Mouse (Mus musculus) G1E (cell line): ENCODE results near the gene Pde4d. TPM values are rescaled to one million over a fixed set of nuclear protein-coding genes. Genes with fewer than 3 reads are reported as not detected.

Experiments
- ATAC-seq: 2 replicates; pipeline ENCODE4 v1.8.0; 2016; ENCODE audit warnings: mild to moderate bottlenecking; ENCODE audit not compliant: insufficient number of reproducible peaks, poor library complexity, low FRiP score, severe bottlenecking; ENCODE audit errors: extremely low read depth
- DNase-seq: peaks from one replicate; pipeline ENCODE4 v3.0.0; 2012; ENCODE audit warnings: low spot score
- H3K27me3 ChIP-seq: 2 replicates; pipeline ENCODE4 v1.6.1; 2012; ENCODE audit warnings: mild to moderate bottlenecking, low read length, inconsistent platforms; ENCODE audit not compliant: insufficient read depth
- H3K36me3 ChIP-seq: replicated peaks from 2 replicates; pipeline ENCODE3; 2012; ENCODE audit warnings: mild to moderate bottlenecking, inconsistent platforms
- H3K4me1 ChIP-seq: 2 replicates; pipeline ENCODE4 v1.6.1; 2012; ENCODE audit warnings: low read depth, low read length, inconsistent platforms, mixed read lengths; ENCODE audit not compliant: insufficient read depth
- H3K4me3 ChIP-seq: 2 replicates; pipeline ENCODE4 v1.5.1; 2012; ENCODE audit warnings: low read depth, mild to moderate bottlenecking, inconsistent platforms, low read length, moderate library complexity, mixed read lengths
- H3K9me3 ChIP-seq: replicated peaks from 2 replicates; pipeline ENCODE4 v1.6.1; 2012; ENCODE audit warnings: inconsistent platforms
- CTCF ChIP-seq: IDR thresholded peaks from 2 replicates; pipeline ENCODE4 v1.5.1; 2012; ENCODE audit warnings: low read depth, low read length, inconsistent platforms, mixed read lengths
- GATA1 ChIP-seq: IDR thresholded peaks from 2 replicates; pipeline ENCODE4 v1.6.1; 2012; ENCODE audit warnings: borderline replicate concordance, low read length, inconsistent platforms, mixed read lengths
- GATA2 ChIP-seq: IDR thresholded peaks from 2 replicates; pipeline ENCODE4 v1.6.1; 2012; ENCODE audit warnings: low read depth, low read length, inconsistent platforms, borderline replicate concordance
- POLR2AphosphoS5 ChIP-seq: IDR thresholded peaks from 2 replicates; pipeline ENCODE4 v1.6.1; 2012; ENCODE audit warnings: low read depth, low read length, inconsistent platforms; ENCODE audit not compliant: insufficient replicate concordance
- TAL1 ChIP-seq: conservative IDR thresholded peaks from 2 replicates; pipeline ENCODE4 v1.6.1; 2012; ENCODE audit warnings: low read depth, low read length, inconsistent platforms, mixed read lengths
- polyA plus RNA-seq: library from polyadenylated mRNA; stranded (reverse); fragments of >175 nt; gene quantifications from 2 replicates; pipeline ENCODE4 v1.2.3, GENCODE M21; 2012
- total RNA-seq, 2 experiments: library from RNA; stranded (forward) in 1 of 2; stranded (reverse) in 1 of 2; fragments of 200-1000 nt in 1 of 2; fragments of >200 nt in 1 of 2; fragmentation: Nextera tagmentation in 1 of 2; gene quantifications; 2 replicates each; pipeline ENCODE4 v1.2.3; 2014 to 2017

Pde4d gene
- total and polyA plus RNA-seq, 3 experiments = 8.2 to 124 (median 22.6) TPM

DNA sequence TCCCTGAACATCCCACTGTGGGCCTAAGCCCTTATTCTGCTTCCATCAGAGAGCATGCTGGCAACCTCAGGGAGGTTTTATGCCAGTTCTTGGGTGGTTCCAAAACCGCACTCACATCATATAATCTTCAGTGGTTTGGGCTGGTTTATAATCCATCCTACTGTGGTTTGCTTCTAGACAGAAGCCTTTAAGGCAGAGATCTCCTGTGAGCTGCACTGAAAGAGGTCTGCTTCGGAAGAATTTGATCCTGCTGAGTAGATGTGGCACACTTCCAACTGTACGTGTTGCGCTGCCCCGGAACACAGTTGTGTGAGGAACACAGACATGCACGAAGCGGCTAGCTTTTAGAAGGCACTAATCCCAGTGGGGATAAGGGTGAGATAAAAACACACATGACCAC is 236.1 kb downstream of the Pde4d start:
- no peaks in the 10 kb centered on the region for H3K36me3 ChIP-seq
- TF ChIP-seq GATA2 = no peak
- no peak for TF ChIP-seq GATA1
- TF ChIP-seq TAL1 = no peak
- TF ChIP-seq POLR2AphosphoS5 = no peak
- TF ChIP-seq CTCF = no peak
- no peaks in the 10 kb centered on the region for H3K27me3 ChIP-seq
- ATAC-seq (no peak), DNase-seq (no peak)
- H3K4me1 ChIP-seq = no peaks in the 10 kb centered on the region
- H3K4me3 ChIP-seq = no peak overlapping the region
- no peaks in the 10 kb centered on the region for H3K9me3 ChIP-seq

DNA sequence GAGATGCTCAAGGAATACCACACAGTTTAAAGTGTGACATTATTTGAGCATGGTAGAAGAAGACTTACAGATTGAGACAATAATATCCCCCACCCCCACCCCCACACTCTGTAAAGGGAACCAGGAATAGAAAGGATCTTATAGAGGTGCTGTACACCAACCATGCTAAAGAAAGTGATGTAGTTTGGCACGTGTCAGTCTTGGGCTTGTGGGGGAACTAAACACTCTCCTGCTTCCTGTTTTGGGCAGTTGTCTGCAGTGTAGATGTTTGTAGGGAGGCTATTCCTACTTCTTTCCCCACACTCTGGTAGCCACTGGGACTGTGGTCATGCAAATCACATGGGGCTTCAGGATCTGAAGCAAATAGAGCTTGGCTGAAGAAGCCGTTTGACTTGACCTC is 236.5 kb downstream of the Pde4d start:
- DNase-seq (no peak), ATAC-seq (no peak)
- Histone ChIP-seq H3K4me1 (no peaks in the 10 kb centered on the region), H3K27me3 (no peaks in the 10 kb centered on the region), H3K4me3 (no peak overlapping the region), H3K9me3 (no peaks in the 10 kb centered on the region), H3K36me3 (no peaks in the 10 kb centered on the region)
- TF ChIP-seq TAL1 = no peak
- no peak for TF ChIP-seq CTCF
- no peak for TF ChIP-seq GATA2
- TF ChIP-seq GATA1 = no peak
- no peak for TF ChIP-seq POLR2AphosphoS5

DNA sequence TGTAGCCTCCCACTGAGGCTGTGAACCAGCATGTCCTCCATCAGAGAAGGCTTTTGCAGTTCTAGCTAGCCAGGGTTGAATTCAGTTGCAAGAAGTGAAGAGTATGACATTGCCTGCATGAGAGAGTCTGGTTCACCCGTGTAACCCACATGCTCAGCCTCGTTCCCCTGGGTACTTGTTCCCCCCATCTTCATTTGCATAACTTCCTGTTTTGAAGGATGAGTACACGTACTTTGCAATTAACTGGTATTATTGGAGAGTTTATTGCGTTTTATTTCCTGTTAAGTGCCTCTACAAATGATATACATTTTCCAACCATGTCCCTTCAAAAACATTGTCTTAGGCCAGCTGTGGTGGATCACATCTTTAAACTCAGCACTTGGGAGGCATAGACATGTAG is 237.1 kb downstream of the Pde4d start:
- DNase-seq (no peak), ATAC-seq (no peak)
- no peak for TF ChIP-seq TAL1
- no peak for TF ChIP-seq GATA1
- TF ChIP-seq POLR2AphosphoS5 = no peak
- no peak for TF ChIP-seq CTCF
- TF ChIP-seq GATA2 = no peak
- Histone ChIP-seq H3K27me3 (no peaks in the 10 kb centered on the region), H3K4me3 (no peak overlapping the region), H3K36me3 (no peaks in the 10 kb centered on the region), H3K9me3 (no peaks in the 10 kb centered on the region), H3K4me1 (no peaks in the 10 kb centered on the region)

DNA sequence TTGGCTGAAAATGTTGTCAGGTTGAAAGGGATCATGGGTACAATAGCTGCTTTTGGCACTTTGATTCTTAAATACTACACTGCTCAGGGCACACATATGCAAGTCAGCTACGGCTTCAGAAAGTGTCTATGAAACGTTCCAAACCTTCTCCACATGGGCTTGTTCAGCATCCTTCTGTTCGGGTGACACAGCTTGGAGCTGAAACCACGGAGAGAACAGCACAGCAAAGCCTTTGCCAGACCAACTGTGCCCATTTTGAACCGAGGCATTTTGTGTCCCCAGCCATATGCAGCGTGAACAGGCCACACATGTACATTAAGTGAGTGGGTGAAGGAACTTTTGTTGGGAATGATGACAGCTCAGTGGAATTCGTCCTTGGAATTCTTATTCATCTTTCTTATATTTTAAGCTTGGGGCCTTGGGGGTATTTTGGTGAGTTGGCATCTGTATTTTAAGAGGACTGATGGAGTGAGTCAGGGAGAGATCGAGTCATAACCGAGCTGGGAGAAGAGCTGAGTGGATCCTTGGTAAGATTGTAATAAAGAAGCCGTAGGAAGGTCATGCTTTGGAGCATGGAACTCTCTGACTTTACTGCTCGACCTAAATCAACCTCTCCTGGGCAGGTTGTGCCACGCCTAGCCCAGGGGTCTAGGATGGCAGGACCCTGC is 243.3 kb downstream of the Pde4d start:
- Histone ChIP-seq H3K4me1 (no peaks in the 10 kb centered on the region), H3K27me3 (no peaks in the 10 kb centered on the region), H3K36me3 (no peaks in the 10 kb centered on the region), H3K4me3 (no peak overlapping the region), H3K9me3 (no peaks in the 10 kb centered on the region)
- ATAC-seq = no peak
- DNase-seq = no peak
- TF ChIP-seq POLR2AphosphoS5 (no peak), TAL1 (no peak), CTCF (no peak), GATA2 (no peak), GATA1 (no peak)

DNA sequence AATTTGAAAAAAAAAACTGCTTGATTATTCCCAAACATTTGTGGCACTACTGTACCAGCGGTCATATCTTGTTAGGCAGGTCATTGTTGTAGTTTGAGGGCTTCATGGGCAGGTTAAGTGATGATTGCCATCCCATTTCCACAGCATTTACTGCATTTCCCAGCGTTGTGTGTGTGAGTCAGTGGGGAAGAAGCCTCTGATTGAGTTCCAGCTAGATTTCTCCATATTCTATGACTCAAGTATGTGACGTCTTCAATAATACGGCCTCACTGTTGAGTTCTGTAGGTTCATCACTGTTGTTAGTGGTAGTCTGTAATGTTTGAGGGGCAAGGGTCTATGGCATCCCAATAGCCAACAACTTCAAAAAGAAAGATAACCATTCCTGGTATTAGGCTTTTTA is 255.7 kb downstream of the Pde4d start:
- Histone ChIP-seq H3K4me1 (no peaks in the 10 kb centered on the region), H3K4me3 (no peak overlapping the region)
- TF ChIP-seq CTCF = no peak
- TF ChIP-seq POLR2AphosphoS5 = no peak
- no peak for TF ChIP-seq GATA1

DNA sequence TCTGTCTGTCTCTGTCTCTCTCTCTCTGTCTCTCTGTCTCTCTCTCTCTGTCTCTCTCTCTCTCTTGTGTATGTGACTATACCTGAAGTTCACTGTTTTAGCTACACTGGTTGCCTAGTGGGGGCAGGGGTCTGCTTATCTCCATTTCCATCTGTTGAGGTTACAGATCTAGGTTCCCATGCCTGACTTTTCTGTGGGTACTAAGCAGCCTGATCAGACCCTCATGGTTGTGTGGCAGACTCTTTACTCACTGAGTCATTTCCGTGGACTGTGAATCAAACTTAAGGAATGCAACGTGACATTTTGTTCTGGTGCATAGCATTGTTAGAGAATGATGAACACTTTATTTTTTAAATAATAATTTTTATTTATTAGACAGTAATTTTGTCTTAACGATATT is 264.3 kb downstream of the Pde4d start:
- no peak for TF ChIP-seq TAL1
- no peak for TF ChIP-seq GATA1
- TF ChIP-seq GATA2 = no peak
- no peak for TF ChIP-seq CTCF
- TF ChIP-seq POLR2AphosphoS5 = no peak
- ATAC-seq (no peak), DNase-seq (no peak)
- Histone ChIP-seq H3K27me3 (no peaks in the 10 kb centered on the region; the same call in 1 of the 2 replicates), H3K4me1 (no peaks in the 10 kb centered on the region), H3K36me3 (no peaks in the 10 kb centered on the region), H3K4me3 (no peak overlapping the region), H3K9me3 (no peaks in the 10 kb centered on the region)

More for the DNA sequence above, 255.7 kb downstream of the Pde4d start:
- DNase-seq (no peak), ATAC-seq (no peak)
- Histone ChIP-seq H3K27me3 (no peaks in the 10 kb centered on the region; the same call in 1 of the 2 replicates), H3K36me3 (no peaks in the 10 kb centered on the region), H3K9me3 (no peaks in the 10 kb centered on the region)

DNA sequence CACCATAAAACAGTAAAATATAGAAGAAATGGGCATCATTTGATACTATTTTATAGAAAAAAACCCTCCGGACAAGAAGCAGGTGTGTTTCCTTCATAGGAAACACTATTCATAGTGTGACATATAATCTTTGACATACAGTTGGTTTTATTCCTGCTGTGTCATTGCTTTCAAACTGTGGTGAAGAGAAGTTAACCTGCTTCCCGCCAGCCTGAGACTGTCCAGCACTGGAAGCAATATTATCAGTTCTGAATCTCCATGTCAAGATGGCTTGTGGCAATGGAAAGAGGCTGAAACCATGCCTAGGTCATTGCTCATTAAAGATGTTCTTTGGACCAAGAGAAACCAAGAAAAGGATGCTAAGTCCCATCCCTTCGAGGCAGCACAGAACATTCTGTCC is 265.3 kb downstream of the Pde4d start:
- ATAC-seq (no peak), DNase-seq (no peak)
- H3K9me3 ChIP-seq = no peaks in the 10 kb centered on the region
- H3K4me1 ChIP-seq = no peaks in the 10 kb centered on the region
- H3K27me3 ChIP-seq = no peaks in the 10 kb centered on the region
- H3K36me3 ChIP-seq = no peaks in the 10 kb centered on the region
- TF ChIP-seq CTCF (no peak), TAL1 (no peak), GATA2 (no peak), POLR2AphosphoS5 (no peak), GATA1 (no peak)
- H3K4me3 ChIP-seq = no peak overlapping the region
